Mouse (Mus musculus) neural tube, embryonic 10.5 days (tissue): ENCODE measurements around the gene Pde6b.

ENCODE experiments used
- DNase-seq: peaks from one replicate; pipeline ENCODE4 v3.0.0-alpha.2; 2017; ENCODE audit warnings: low spot score; ENCODE audit errors: extremely low spot score

Pde6b gene

DNA sequence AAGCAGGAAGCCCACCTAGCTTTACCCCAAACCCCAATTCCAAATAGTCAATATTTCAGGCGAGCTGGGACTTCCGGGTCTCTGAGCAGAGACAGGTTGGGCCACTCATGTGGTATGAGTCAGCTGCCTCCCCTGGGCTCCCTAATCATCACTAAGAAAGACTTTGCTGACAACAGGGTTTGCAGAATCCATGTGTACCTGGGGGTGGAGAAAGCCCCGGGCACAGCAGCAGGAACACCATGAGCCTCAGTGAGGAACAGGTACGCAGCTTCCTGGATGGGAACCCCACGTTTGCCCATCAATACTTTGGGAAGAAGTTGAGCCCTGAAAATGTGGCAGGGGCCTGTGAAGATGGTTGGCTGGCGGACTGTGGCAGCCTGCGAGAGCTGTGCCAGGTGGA is at the start of gene Pde6b:
Gene Pde6b, plus strand, starts transcription at position 191 of the 400 bp plus-strand sequence.
- no peak for DNase-seq

DNA sequence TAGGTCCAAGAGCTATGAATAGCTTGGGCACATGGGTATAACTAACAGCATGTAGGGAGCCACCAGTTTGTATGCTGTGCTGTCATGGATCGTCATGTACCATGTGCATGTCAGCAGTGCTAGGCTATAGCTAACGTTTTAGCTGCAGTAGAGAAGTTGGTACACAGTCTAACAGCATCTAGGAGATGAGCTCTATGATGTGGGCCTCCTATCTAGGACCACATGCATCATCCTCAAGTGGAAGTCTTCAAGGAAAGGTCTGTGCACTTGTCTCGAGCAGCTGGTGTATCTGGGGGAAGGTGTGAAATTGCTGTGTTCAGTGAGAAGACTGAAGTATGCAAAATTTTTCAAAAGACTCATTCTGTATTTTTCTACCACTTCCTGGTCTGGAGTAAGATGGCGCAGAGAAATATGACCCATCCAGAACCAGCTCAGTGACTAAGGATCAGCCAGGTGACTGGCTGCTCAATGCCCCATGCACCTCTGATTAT is 44.5 kb upstream of the Pde6b start:
- no peak for DNase-seq

DNA sequence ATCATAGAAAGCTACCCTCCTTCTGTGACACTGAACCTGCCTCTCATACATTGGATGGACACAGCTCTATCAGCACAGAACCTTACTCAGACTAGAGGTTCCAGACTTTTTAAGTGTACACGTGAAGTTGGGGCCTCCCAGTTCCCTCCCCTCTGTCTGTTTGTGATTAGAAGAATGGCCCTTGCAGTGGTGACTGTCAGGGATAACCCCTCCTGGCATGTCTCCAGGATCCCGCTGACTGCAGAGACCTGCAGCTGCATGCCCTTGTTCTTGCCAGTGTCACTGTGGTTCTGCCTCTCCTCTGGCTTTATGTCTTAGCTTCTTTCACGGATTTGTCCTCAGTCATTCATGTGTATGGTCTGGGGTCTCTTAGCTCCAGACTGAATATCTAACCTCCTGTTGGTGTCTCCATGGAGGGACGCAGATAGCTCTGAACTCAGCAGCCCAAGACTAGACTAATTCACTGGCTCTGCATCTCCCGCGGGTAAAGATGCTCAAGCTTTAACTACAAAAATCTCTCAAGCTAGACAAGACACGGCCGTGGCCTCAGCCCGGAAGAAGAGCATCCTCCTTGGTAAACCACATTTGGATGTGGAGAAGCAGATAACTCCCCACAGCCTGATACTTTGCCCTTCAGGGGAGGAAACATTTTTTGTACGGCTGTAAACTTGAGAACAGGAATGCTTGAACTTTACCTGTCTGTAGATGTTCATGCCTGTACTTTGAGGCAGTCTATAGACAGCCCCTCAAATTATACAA is 42.7 kb upstream of the Pde6b start:
- DNase-seq = no peak

DNA sequence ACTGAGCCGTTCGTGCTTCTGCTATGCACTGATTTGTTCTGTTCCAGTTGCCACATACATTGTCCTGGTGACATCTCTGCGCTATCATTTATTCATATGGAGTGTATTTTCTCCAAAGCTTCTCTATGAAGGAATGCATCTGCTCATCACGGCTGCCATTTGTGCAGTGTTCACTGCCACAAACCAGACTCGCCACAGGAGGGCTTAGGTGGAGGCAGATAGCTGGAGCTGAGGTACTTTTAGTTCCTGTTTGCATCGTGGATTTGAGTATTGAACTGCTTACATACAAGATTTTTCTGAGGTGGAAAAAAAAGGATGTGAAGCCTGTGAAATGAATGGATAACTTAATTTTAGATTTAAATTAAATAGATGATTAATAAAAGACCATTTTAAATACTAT is 40.3 kb upstream of the Pde6b start:
- DNase-seq = no peak

DNA sequence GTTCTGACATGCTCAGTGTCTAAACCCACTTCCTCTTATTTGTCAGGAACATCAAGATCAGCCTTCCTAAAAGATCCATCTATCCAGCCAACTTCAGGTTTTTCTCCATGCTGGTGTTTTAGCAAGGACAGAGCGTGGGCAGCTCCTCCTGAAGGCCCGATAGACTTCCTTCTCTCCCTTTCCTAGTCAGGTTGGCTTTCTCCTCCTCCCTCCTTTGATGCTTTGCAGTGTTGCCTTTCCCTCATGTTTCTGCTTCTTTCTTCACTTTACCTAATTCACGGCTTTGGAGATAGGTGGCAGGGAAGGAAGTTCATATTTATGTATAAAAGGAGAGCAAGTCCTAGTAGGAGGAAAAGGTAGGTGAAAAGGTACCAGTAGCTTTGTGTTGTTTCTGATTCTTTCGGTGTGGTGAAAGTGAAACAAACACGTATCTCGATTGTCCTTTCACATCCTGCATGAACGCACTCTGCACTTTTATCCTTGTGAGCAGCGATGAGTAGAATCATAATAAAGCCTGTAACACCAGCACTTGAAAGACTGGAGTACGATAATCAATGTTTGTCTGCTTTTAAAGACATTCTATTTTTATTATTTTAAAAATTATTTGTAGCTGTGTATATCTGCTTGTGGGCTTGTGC is 38.6 kb upstream of the Pde6b start:
- DNase-seq = no peak

DNA sequence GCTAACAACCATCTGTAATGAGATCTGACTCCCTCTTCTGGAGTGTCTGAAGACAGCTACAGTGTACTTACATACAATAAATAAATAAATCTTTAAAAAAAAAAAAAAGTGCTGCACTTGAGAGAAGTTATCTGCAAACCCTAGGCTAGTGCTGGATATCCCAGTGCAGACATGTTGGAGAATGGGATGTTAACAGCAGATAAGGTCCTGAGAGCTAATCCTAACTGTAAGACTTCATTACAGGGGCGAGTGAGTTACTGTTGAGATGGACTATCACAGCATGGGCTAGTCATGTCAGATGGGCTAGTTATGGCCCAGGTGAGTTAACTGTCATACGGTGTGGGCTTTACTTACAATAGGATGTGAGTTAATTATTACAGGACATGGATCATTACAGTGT is 34.1 kb upstream of the Pde6b start:
- no peak for DNase-seq

DNA sequence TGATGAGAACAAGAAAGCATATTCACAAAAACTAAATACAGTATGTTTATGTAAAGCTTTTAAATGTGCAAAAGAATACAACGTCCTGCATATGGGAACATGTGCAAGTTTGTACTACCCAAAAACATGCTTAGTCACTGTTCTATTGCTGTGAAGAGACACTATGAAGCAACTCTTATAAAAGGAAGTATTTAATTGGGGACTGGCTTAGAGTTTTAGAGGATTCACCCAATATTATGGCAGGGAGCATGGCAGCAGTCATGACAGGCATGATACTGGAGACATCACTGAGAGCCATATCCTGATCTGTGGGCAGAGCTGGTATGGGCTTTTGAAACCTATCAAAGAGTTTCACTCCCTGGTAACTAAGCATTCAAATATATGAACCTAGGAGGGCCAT is 30.3 kb upstream of the Pde6b start:
- DNase-seq = no peak

DNA sequence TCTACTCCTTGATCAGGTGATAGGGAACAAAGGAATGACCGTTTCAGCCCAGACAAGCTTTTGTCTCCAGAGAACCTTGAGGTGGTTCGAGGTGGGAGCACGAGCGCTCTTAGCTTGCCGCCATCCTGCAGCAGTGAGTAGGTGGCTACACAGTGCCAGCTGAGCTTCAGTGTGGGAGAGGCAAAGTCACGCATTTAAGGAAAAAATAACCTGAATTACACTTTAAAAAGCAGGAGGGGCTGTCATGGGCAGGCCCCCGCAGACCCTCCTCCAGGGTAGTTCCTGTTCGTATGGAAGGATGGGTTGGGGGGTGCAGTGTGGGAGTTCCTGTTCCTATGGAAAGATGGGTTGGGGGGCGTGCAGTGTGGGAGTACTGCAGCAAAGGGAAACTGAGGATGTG is 28.7 kb upstream of the Pde6b start:
- no peak for DNase-seq

DNA sequence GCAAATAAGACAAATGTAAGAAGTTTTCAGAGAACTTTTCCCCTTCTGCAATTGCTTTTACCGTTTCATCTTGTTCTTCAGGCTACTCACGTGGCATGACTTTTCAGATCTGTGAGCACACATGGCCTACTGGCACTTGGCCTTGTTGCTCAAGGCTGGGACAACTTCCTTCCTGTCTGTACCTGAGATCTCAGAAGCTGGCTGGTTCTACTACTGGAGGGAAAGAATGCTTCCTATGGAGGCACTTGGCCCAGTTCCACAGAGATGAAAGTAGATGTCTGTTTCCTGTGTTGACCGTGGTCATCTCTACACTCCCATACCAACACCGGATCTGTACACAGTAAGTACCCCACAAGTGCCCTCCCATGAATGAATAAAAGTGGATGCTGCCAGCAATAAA is 28.0 kb upstream of the Pde6b start:
- DNase-seq = no peak

DNA sequence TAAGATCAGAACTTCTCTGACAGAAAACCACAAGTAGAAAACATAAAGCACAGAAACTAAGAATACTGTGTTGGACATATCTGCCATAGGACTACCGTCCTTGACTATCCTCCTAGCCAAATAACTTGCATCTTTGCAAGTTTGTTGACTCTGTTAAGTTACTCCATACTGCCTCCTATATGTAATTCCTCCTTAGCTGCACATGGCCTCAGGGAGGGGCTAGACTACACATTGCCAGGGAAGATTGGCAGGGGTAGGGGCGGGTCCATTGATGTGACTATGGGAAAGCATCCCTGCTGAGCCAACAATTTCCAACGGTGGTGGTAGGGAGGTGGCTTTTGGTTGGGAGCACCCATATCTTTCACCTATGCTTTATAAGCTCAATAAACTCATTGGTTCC is 25.9 kb upstream of the Pde6b start:
- no peak for DNase-seq

DNA sequence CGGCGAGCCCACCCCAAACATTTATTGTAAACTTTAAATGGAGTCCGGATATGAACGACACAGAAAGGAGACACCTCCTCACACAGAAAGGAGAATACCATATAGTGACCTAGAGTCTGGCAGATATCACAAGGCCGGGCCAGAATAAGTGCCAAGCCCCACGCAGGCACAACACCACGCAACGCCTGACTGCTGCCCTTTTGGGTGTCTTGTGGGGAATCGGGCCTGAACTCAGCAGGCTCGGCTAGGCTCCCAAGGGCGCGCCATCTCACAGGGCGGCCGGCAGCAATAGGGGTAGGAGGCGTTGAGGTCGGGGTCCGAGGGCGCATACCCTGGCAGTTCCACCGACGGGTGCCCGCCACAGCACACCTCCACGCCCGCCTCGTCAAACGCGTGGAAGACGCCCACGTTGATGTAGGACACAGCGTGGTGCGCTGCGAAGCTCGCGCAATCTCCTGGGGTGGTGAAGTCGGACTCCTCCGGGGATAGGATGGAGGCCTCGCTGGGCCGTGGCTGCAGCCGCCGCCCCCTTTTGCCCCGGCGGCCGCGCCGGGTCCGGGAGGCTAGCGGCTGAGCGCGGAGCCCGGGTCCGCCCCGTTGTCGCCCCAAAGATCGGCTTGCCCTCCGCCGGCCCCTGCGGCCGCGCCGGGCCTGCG is 21.7 kb upstream of the Pde6b start:
- no peak for DNase-seq

DNA sequence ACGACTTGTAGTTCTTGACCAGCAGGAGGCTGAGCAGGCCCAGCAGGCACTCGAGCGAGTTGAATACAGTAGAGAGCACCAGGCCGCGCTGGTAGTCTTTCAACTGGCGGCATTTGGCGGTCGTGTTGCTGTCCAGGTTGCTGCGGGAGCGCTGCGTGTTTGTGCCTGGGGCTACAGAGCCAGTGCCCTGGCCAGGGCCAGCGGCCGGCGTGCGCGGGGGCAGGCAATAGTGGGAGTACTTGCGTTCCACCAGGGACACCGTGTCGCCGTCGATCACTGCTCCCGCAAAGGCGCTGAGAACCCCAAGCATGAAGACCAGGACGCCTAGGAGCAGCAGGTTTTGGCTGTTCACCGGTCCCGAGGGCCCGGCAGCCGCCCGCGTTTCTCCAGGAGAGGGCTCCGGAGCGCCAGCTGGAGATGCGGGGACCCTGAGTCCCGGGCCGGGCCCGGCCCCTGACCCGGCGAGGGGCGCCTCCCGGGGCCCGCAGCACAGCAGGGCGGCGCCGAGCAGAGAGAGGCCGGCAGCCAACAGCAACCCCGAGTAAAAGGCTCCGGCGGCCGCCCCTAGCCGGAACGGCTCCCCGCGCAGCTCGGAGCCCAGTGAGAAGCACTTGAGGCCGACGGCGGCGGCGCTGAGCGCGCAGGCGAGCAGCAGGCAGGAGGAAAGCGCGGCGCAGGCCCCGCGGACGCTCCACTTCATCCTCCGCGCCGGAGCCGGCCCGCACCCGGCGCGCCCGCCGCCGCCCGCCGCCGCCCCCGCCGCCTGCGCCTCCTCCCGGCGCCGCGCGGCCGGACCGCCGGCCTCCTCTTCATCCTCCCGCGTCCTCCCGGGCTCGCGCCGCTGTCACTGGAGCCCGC is 21.0 kb upstream of the Pde6b start:
- DNase-seq = peak; percentile 78

DNA sequence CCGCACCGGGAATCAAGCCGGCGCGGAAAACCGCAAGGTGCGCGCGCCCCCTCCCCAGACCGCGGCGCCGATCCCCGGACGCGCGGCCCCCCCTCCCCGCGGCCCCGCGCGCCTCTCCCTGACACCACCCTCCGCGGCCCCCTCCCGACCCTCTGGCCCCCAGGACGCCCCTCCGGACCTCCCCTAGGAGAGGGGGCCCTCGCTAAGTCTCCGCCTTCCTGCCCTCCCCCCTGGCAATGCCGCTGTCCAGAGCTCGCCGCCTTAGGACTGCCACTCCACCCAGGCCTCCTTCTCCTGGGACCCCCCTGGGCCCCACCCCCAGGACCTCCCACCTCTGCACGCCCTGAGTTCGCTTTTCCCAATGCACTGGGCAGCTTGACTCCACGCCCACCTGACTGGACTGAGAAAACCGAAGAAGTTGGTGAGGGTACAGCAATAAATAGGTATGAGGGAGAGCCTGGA is 20.3 kb upstream of the Pde6b start, which contains the start of gene Gm42517:
Gene Gm42517, minus strand, starts transcription at position 52 of the 462 bp plus-strand sequence.
- peak; percentile 50 for DNase-seq

DNA sequence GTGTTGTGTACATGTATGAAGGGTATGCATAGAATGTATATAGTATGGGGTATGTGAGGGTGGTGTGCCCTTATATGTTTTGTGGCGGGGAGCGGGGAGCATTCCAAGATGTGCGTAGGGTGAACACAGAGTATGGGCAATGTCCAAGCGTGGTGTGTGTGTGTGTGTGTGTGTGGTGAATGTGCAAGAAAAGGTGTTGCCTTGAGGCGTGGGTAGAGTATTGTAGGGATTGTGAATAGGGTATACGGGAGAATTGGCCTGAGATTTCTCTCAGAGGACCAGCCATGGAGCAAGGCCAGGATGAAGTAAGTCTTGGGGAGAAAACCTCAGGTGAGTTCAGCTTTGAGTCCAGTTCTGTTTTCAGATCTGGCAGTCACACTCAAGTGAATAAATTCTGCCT is 19.7 kb upstream of the Pde6b start:
- no peak for DNase-seq

DNA sequence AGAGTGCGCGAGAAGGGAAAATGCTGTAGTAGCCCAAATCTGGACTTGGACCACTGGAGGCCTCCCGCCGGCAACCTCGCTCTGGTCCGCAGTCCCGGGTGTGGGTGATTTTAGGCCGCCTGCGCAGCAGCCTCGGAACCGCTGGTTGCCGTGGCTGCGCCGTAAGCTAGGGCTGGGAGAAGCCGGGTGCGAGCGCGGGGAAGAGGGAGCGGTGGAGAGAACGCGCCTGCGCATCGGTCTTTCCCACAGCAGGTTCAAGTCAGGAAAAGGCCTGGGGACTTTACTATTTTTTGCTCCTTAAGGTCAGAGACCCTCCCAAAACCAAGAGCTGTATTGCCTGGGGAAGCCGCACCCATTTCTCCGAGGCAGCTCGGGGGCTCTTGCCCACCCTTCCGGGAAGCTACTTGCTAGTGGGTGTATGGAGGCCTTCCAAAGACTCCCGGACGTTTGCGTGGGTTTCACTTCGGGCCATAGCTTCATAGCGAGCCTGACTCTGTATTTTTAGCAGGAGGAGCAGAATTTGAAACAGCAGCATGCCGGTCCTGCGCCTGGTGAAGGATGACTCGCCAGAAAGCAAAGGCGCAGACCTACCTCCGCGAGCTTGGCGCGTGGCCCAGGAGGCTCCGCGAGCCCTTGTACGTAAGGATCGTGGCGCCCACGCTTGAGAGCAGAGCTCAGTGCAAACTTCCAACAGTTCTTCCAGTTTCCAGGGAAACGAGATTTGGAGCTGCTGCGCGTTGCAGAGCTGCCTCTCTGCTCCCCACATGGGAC is 19.2 kb upstream of the Pde6b start:
- DNase-seq = peak; percentile 62

DNA sequence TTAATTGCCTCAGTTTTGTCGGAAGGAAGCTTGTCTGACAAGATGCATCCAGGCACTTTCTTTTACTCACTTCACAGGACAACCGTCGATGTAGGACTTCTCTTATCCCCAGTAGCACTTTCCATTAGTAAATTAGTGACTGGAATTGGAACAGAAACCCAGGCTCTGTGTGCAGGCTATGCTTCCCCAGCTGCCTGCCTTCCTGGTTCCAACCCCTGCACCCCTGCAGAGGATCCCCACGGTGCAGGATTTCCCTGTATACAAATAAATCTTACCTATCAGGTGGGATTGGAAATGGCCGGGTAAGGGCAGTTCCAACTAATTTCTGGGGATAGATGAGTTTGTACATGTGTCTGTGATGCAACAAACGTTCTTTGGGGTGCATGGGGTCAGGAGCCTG is 18.2 kb upstream of the Pde6b start:
- peak; percentile 24 for DNase-seq

DNA sequence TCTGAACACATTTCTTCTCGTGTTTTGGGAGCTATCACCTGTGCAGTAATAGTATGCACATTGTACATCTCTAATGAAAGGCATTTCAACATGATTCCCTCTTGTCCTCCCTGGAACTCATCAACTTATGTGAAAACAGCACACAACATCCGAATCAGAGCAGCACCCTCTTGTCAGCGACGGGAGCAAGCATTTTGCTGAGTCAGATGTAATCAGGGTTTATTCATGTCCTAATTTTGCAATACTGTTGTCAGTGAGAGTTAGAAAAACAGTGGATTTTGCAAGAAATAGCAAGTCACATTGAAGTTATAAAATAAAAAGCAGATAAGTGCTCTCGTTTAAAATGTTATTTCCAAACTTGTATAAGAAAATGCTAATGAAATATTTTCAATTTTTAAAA is 14.1 kb upstream of the Pde6b start:
- no peak for DNase-seq

DNA sequence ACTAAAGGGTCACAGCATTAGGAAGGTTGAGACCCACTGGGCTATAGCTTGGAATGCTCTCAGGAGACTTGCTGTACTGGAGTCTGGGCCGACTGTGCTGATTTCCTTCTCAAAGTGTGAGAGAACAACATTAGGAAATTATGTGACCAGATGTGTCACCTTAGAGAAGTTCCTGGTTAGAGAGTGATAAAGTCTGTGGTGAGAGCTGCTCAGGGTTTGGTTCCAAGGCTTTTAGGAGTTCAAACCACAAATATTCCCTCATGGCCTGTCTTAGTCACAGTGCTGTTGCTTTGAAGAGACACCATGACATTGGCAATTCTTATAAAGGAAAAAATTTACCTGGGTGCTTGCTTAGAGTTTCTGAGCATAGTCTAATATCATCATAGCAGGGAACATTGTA is 12.1 kb upstream of the Pde6b start:
- no peak for DNase-seq

DNA sequence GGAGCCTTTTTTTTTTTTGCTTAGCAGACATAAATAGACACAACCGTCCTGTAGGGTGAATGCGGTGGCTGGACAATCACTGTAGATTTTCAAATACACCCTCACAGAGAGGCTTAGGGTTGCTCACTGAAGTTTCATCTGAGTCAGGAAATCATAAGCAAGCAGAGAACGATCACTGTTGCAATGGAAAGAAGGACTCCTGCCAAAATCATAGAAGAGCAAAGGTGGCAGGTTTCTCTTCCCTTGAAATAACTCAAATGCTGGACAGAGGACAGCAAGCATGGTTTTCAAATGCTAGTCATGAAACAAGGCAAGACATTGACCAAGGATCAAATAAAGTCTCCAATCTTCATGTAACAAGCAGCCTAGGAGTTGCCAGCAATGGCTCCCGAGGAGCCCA is 9.8 kb upstream of the Pde6b start:
- DNase-seq = no peak

DNA sequence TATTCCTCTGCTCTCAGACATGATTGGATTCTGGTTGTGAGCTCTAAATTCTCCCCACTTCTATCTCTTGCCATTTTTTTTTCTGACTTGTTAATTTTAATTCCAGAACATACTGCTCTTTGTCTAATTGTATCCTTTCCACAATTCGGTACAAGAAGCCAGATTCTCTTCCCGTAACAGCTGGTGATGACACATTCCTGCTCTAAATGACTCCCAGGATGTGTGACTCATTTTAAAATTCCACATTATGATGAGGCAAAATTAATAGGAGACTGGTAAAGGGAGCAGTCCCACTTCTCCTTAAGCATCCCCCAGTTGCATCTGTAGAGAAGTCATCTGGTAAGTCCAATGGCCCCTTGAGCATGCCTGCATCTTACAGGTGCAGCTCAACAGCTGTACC is 2.6 kb upstream of the Pde6b start:
- DNase-seq = no peak

DNA sequence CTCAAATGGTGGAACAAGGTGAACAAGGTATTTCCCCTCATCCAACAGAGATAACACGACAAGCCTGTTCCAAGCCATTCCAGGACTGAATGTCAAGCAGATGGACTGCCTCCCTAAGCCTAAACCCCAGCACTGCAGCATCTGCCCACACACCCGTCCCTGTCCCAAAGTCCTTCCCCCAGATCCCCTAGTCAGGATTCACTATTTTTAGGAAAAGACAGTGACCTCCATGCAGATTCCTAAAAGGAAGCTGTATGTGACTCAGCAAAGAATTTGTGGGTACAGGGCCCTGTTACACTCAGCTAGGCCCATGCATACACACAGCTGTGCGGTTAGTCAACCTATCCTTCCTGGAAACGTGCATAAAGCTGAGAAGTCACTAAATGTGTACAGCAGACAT is 1.7 kb upstream of the Pde6b start:
- DNase-seq = no peak
